Mouse (Mus musculus): ENCODE data around the gene Wdr70.

Wdr70 gene

GRCm38 (mm10) chr15:8030643-8031042 is 68.4 kb downstream of the Wdr70 start:
- DNase-seq (ENCODE audit: low spot score in 2 of 2) = no peak

- no peak for DNase-seq (ENCODE audit: low spot score in 2 of 2)
Observed at GRCm38 (mm10) chr15:8027503-8027902, 71.5 kb downstream of the Wdr70 start.

- DNase-seq (ENCODE audit: low spot score in 2 of 2) = no peak
Observed at GRCm38 (mm10) chr15:8011418-8011817, 87.6 kb downstream of the Wdr70 start.

- no peak for DNase-seq (ENCODE audit: low spot score in 2 of 2)
Observed at GRCm38 (mm10) chr15:8007413-8007812, 91.6 kb downstream of the Wdr70 start.

GRCm38 (mm10) chr15:8006056-8006455 is 93.0 kb downstream of the Wdr70 start:
- no peak for DNase-seq (ENCODE audit: low spot score in 2 of 2)

GRCm38 (mm10) chr15:8005506-8005905 is 93.5 kb downstream of the Wdr70 start:
- DNase-seq (ENCODE audit: low spot score in 2 of 2) = no peak

- DNase-seq (ENCODE audit: low spot score in 2 of 2) = no peak
Observed at GRCm38 (mm10) chr15:8003789-8004188, 95.2 kb downstream of the Wdr70 start.

GRCm38 (mm10) chr15:7998843-7999546 is 100.0 kb downstream of the Wdr70 start:
- DNase-seq (ENCODE audit: low spot score in 2 of 2) = no peak

- no peak for DNase-seq (ENCODE audit: low spot score in 2 of 2)
Observed at GRCm38 (mm10) chr15:7998095-7998494, 100.9 kb downstream of the Wdr70 start.

- no peak for DNase-seq (ENCODE audit: low spot score in 2 of 2)
Observed at GRCm38 (mm10) chr15:7993721-7994120, 105.3 kb downstream of the Wdr70 start.

GRCm38 (mm10) chr15:7990101-7990500 is 108.9 kb downstream of the Wdr70 start:
- DNase-seq (ENCODE audit: low spot score in 2 of 2) = no peak

GRCm38 (mm10) chr15:7987374-7987773 is 111.6 kb downstream of the Wdr70 start:
- DNase-seq (ENCODE audit: low spot score in 2 of 2) = no peak

- DNase-seq (ENCODE audit: low spot score in 2 of 2) = no peak
Observed at GRCm38 (mm10) chr15:7986274-7986673, 112.7 kb downstream of the Wdr70 start.

GRCm38 (mm10) chr15:7978640-7979039 is 120.4 kb downstream of the Wdr70 start:
- DNase-seq (ENCODE audit: low spot score in 2 of 2) = no peak

- no peak for DNase-seq (ENCODE audit: low spot score in 2 of 2)
Observed at GRCm38 (mm10) chr15:7976775-7977174, 122.2 kb downstream of the Wdr70 start.

- DNase-seq (ENCODE audit: low spot score in 2 of 2) = no peak
Observed at GRCm38 (mm10) chr15:7974368-7974767, 124.6 kb downstream of the Wdr70 start.

GRCm38 (mm10) chr15:7972528-7972927 is 126.5 kb downstream of the Wdr70 start:
- DNase-seq (ENCODE audit: low spot score in 2 of 2) = no peak

GRCm38 (mm10) chr15:7962786-7963185 is 136.2 kb downstream of the Wdr70 start:
- DNase-seq (ENCODE audit: low spot score in 2 of 2) = no peak

GRCm38 (mm10) chr15:7961489-7961888 is 137.5 kb downstream of the Wdr70 start:
- DNase-seq (ENCODE audit: low spot score in 2 of 2) = no peak

GRCm38 (mm10) chr15:7956899-7957298 is 142.1 kb downstream of the Wdr70 start:
- no peak for DNase-seq (ENCODE audit: low spot score in 2 of 2)

GRCm38 (mm10) chr15:7950561-7950960 is 148.4 kb downstream of the Wdr70 start:
- DNase-seq (ENCODE audit: low spot score in 2 of 2) = no peak

GRCm38 (mm10) chr15:7941690-7942089 is 157.3 kb downstream of the Wdr70 start:
- no peak for DNase-seq (ENCODE audit: low spot score in 2 of 2)

GRCm38 (mm10) chr15:7935571-7936165 is 163.3 kb downstream of the Wdr70 start:
- no peak for DNase-seq (ENCODE audit: low spot score in 2 of 2)

GRCm38 (mm10) chr15:7934580-7934979 is 164.4 kb downstream of the Wdr70 start:
- no peak for DNase-seq (ENCODE audit: low spot score in 2 of 2)
